Mouse (Mus musculus) liver, embryonic 11.5 days (tissue): ENCODE results near the gene Tgm5. TPM values are rescaled to one million over a fixed set of nuclear protein-coding genes. Genes with fewer than 3 reads are reported as not detected.
"Not testable (repeated sequence)": the region's sequence is repeated elsewhere in the genome, so short reads cannot be mapped to it uniquely, and the experiment has no call there.

Experiments
- ATAC-seq: fragments of 200-750 bp; cut with Nextera tagmentation; replicated peaks from 2 replicates; pipeline ENCODE4 v1.8.0; 2017; ENCODE audit warnings: moderate number of reproducible peaks, mild to moderate bottlenecking, moderate TSS enrichment, moderate library complexity; ENCODE audit not compliant: low FRiP score
- DNase-seq: peaks from one replicate; pipeline ENCODE4 v3.0.0-alpha.2; 2017; ENCODE audit warnings: low spot score
- H3K27ac ChIP-seq: fragments of 300-500 bp; sonication (generic); 2 replicates; pipeline ENCODE4 v1.5.1; 2014; ENCODE audit warnings: mild to moderate bottlenecking, low read depth, low read length, control low read depth
- H3K27me3 ChIP-seq: fragments of 300-500 bp; sonication (generic); replicated peaks from 2 replicates; pipeline ENCODE4 v1.6.1; 2014; ENCODE audit warnings: low read length, mixed read lengths; ENCODE audit not compliant: control insufficient read depth, insufficient read depth
- H3K36me3 ChIP-seq: fragments of 300-500 bp; sonication (generic); 2 replicates; pipeline ENCODE4 v1.6.1; 2014; ENCODE audit warnings: mild to moderate bottlenecking, low read length, moderate library complexity, mixed read lengths; ENCODE audit not compliant: control insufficient read depth, insufficient read depth
- H3K4me1 ChIP-seq: fragments of 300-500 bp; sonication (generic); replicated peaks from 2 replicates; pipeline ENCODE4 v1.6.1; 2014; ENCODE audit warnings: low read length, mixed read lengths; ENCODE audit not compliant: control insufficient read depth, insufficient read depth
- H3K4me2 ChIP-seq: fragments of 300-500 bp; sonication (generic); 2 replicates; pipeline ENCODE4 v1.6.1; 2014; ENCODE audit warnings: mild to moderate bottlenecking, control low read depth, moderate library complexity
- H3K4me3 ChIP-seq: fragments of 300-500 bp; sonication (generic); 2 replicates; pipeline ENCODE4 v1.5.1; 2014; ENCODE audit warnings: low read depth, low read length, control low read depth
- H3K9ac ChIP-seq: fragments of 300-500 bp; sonication (generic); 2 replicates; pipeline ENCODE4 v1.6.1; 2014; ENCODE audit warnings: low read depth, low read length, control low read depth
- H3K9me3 ChIP-seq: fragments of 300-500 bp; sonication (generic); 2 replicates; pipeline ENCODE4 v1.6.1; 2016; ENCODE audit warnings: low read length, inconsistent platforms, mixed read lengths; ENCODE audit not compliant: control insufficient read depth
- WGBS: fragments of 180-500 bp; shearing (Covaris S2); extraction: QIAGEN DNeasy Blood & Tissue Kit; methylation state at CpG from one replicate; pipeline ENCODE4 v1.1.7; 2014; 5-methylcytosine and 5-hydroxymethylcytosine counted together
- polyA plus RNA-seq: library from polyadenylated mRNA; unstranded; fragments of >200 nt; fragmentation: Nextera tagmentation; extraction: Ambion mirVana; gene quantifications from 2 replicates; pipeline ENCODE4 v1.2.1, GENCODE M21; 2014

Gene Tgm5
- polyA plus RNA-seq, 1 experiment from 2014 or later: 0.16 TPM

DNA sequence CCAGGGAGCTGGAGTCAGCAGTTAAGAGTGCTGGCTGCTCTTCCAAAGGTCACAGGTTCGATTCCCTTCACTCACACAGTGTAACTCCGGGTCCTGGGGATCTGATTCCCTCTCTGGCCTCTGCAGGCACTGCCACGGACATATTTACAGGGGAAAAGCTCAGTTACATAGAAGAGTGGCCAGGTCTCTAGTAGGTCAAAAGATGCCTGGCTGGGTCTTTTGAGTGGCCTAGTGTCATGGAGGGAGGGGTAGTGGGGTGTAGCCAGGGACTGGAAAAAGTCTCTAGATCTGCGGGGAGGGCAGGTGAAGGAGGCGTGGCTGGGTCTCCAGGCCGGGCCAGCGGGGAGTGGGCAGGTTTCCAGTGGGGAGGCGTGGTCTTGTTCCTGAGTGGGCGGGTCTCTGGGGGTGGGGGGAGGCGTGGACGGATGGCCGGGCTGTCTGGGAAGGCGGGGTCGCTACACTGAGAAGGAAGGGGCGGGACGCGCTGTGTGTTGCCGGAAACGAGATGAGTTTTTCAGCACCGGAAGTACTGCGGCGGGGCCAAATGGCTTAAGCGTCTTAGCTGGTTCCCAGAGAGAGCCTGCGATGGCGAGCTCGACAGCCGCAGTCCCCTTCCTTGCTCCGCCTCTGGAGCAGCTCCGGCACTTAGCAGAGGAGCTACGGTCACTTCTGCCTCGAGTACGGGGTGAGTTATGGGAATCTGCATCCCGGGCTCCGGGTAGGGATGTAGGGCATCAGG, 77.5 kb downstream of the Tgm5 start, which contains the start of gene Ccndbp1:
Ccndbp1 (plus strand) TSS at position 479 of the 739 bp plus-strand sequence.
- WGBS: 2% methylated on average over 34 of the region's 34 CpGs
- ATAC-seq (peak; percentile 96), DNase-seq (peak; percentile 88)
- Histone ChIP-seq H3K4me2 (peak within 1 kb of the TSS; percentile 78), H3K27me3 (no peaks in the 10 kb centered on the region), H3K27ac (no peak within 1 kb of the TSS), H3K9me3 (no peaks in the 10 kb centered on the region), H3K4me1 (peaks cover 5% of the 10 kb centered on the region; the same call in 1 of the 2 replicates), H3K4me3 (peak within 1 kb of the TSS; percentile 81), H3K36me3 (peaks cover 2% of the 10 kb centered on the region; the same call in 1 of the 2 replicates), H3K9ac (peak within 1 kb of the TSS; percentile 69)

- 82% methylated on average over 1 of the region's 1 CpGs for WGBS
- Histone ChIP-seq H3K27me3 (no peaks in the 10 kb centered on the region), H3K4me2 (no peak overlapping the region), H3K9me3 (no peaks in the 10 kb centered on the region), H3K4me3 (no peak overlapping the region), H3K4me1 (peaks cover 5% of the 10 kb centered on the region; the same call in 1 of the 2 replicates), H3K9ac (no peak overlapping the region), H3K36me3 (peaks cover under 1% of the 10 kb centered on the region; the same call in 1 of the 2 replicates), H3K27ac (no peak overlapping the region)
- DNase-seq (no peak), ATAC-seq (no peak)
These were observed 78.7 kb downstream of the Tgm5 start for GRCm38 (mm10) chr2:121006986-121007385.

- Histone ChIP-seq H3K27me3 (no peaks in the 10 kb centered on the region), H3K36me3 (no peaks in the 10 kb centered on the region), H3K4me3 (no peak overlapping the region), H3K9ac (no peak overlapping the region), H3K27ac (no peak overlapping the region), H3K9me3 (no peaks in the 10 kb centered on the region), H3K4me1 (peaks cover 3% of the 10 kb centered on the region; the same call in 1 of the 2 replicates), H3K4me2 (no peak overlapping the region)
- ATAC-seq: no peak
- WGBS: 75% methylated on average over 7 of the region's 7 CpGs
- DNase-seq: no peak
These were observed 81.4 kb downstream of the Tgm5 start for GRCm38 (mm10) chr2:121004018-121004811.

GRCm38 (mm10) chr2:121003586-121003985, 82.1 kb downstream of the Tgm5 start:
- Histone ChIP-seq H3K36me3 (no peaks in the 10 kb centered on the region), H3K27ac (no peak overlapping the region), H3K4me1 (no peaks in the 10 kb centered on the region), H3K4me3 (no peak overlapping the region), H3K27me3 (no peaks in the 10 kb centered on the region), H3K4me2 (no peak overlapping the region), H3K9ac (no peak overlapping the region), H3K9me3 (no peaks in the 10 kb centered on the region)
- WGBS: 69% methylated on average over 2 of the region's 2 CpGs
- DNase-seq: no peak
- ATAC-seq: no peak

GRCm38 (mm10) chr2:120998863-120999262, 86.8 kb downstream of the Tgm5 start:
- 77% methylated on average over 8 of the region's 8 CpGs for WGBS
- Histone ChIP-seq H3K9ac (no peak overlapping the region), H3K27ac (no peak overlapping the region), H3K27me3 (no peaks in the 10 kb centered on the region), H3K4me3 (no peak overlapping the region), H3K9me3 (no peaks in the 10 kb centered on the region), H3K36me3 (no peaks in the 10 kb centered on the region), H3K4me1 (no peaks in the 10 kb centered on the region), H3K4me2 (no peak overlapping the region)
- no peak for DNase-seq
- peak; percentile 53 for ATAC-seq

- H3K4me1 ChIP-seq, H3K9me3 ChIP-seq, ATAC-seq, H3K36me3 ChIP-seq, H3K27me3 ChIP-seq, H3K9ac ChIP-seq, H3K4me3 ChIP-seq, DNase-seq, H3K27ac ChIP-seq, H3K4me2 ChIP-seq: not testable (repeated sequence)
- 86% methylated on average over 1 of the region's 1 CpGs for WGBS
These were observed 89.0 kb downstream of the Tgm5 start for GRCm38 (mm10) chr2:120996607-120997006.

Other genes with a start within 250 kb of the Tgm5 start
- gene Cdan1, start 235.7 kb downstream of the Tgm5 start, polyA plus RNA-seq: 9.3 and 9.9 TPM in 2 replicates
- gene Ttbk2, start 235.2 kb downstream of the Tgm5 start, polyA plus RNA-seq: 2.5 and 2.9 TPM in 2 replicates
- 22.3 and 23.4 TPM in 2 replicates for gene Ubr1, start 115.1 kb downstream of the Tgm5 start, polyA plus RNA-seq
- gene Tmem62, start 108.8 kb downstream of the Tgm5 start, polyA plus RNA-seq: 3.0 and 3.7 TPM in 2 replicates
- gene Ccndbp1, start 77.4 kb downstream of the Tgm5 start, polyA plus RNA-seq: 42.6 and 45.0 TPM in 2 replicates
- gene Epb42, start 48.8 kb downstream of the Tgm5 start, polyA plus RNA-seq: 61.3 and 70.2 TPM in 2 replicates
- not detected in 2 replicates for gene Tgm7, start 24.0 kb upstream of the Tgm5 start, polyA plus RNA-seq
- 17.8 and 18.5 TPM in 2 replicates for gene Adal, start 54.6 kb upstream of the Tgm5 start, polyA plus RNA-seq
- 16.8 and 17.1 TPM in 2 replicates for gene Lcmt2, start 54.8 kb upstream of the Tgm5 start, polyA plus RNA-seq
- 50.4 and 51.0 TPM in 2 replicates for gene Tubgcp4, start 84.8 kb upstream of the Tgm5 start, polyA plus RNA-seq
- 7.6 and 8.8 TPM in 2 replicates for gene Zscan29, start 85.3 kb upstream of the Tgm5 start, polyA plus RNA-seq
- gene Trp53bp1, start 185.6 kb upstream of the Tgm5 start, polyA plus RNA-seq: 32.4 and 36.0 TPM in 2 replicates
- gene Map1a, start 203.8 kb upstream of the Tgm5 start, polyA plus RNA-seq: 1.5 and 2.1 TPM in 2 replicates